Mouse (Mus musculus) bone marrow macrophage, adult 2 months (primary cell): ENCODE data around the gene Slc4a1.

ENCODE experiments used
- CTCF ChIP-seq: IDR thresholded peaks from 2 replicates; pipeline ENCODE4 v1.5.1; 2012; ENCODE audit warnings: low read depth, mild to moderate bottlenecking, low read length, moderate library complexity
- POLR2A ChIP-seq: IDR thresholded peaks from 2 replicates; pipeline ENCODE4 v1.6.1; 2012; ENCODE audit warnings: mild to moderate bottlenecking, low read depth, low read length, borderline replicate concordance

GRCm38 (mm10) chr11:102337921-102338320 is 28.1 kb downstream of the Slc4a1 start:
- TF ChIP-seq CTCF (no peak), POLR2A (no peak)
